Mouse (Mus musculus): ENCODE results near the gene BC029722. TPM values are rescaled to one million over a fixed set of nuclear protein-coding genes. Genes with fewer than 3 reads are reported as not detected.

BC029722 gene
- total RNA-seq (2014; rRNA removed; ENCODE audit: low replicate concordance) = 14.1 and 14.7 TPM in 2 replicates
- polyA plus RNA-seq (2015; fragmentation: Nextera tagmentation; extraction: Ambion mirVana) = 20.9 and 21.4 TPM in 2 replicates

DNA sequence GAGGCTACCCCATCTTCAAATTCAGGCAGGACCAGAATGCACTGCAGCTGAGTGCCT is at the start of gene BC029722:
Gene BC029722, minus strand, starts transcription at position 35 of the 57 bp plus-strand sequence.
- Histone ChIP-seq H3K9me3 (replicated peaks; ENCODE audit: control insufficient read depth, low read length) (no peaks in the 10 kb centered on the region), H3K4me1 (ENCODE audit: control insufficient read depth, insufficient read depth) (peaks cover 8% of the 10 kb centered on the region; the same call in 1 of the 2 replicates), H3K4me3 (ENCODE audit: low read depth, low read length) (peak within 1 kb of the TSS; percentile 88), H3K9ac (replicated peaks; ENCODE audit: low read depth, low read length) (peak within 1 kb of the TSS; percentile 85), H3K36me3 (replicated peaks; ENCODE audit: control insufficient read depth, insufficient read depth, low read length) (peaks cover 42% of the 10 kb centered on the region), H3K27me3 (ENCODE audit: control insufficient read depth, insufficient read depth, low read length) (no peaks in the 10 kb centered on the region), H3K4me2 (ENCODE audit: low read depth, low read length) (peak within 1 kb of the TSS; percentile 72), H3K27ac (ENCODE audit: low read depth) (peak within 1 kb of the TSS; percentile 81)
- TF ChIP-seq EP300 (IDR thresholded peaks at IDR 0.05; ENCODE audit: low read depth) (no peak), CTCF (IDR thresholded peaks at IDR 0.05; ENCODE audit: low read depth) (no peak)
- ATAC-seq (ENCODE audit: insufficient read depth, low read depth) (no peak), DNase-seq (ENCODE audit: low spot score) (no peak)

DNA sequence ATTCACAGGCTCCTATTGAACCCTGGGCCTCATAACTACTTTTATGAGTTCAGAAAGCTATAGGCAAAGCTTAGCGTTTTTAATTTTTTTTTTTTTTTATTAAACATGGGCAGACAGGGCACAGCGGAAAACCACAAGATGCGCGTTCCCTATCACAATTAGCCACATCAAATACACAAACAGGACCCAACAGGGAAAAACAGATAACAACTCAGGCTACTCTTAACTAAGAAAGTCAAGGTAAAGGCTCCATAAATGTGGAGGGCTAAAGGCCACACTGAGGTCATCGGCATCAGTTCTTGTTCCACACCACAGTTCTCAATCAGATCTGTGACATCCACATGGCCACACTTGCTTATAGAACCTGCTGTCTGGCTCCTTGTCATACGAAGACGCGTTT is 49.1 kb upstream of the BC029722 start:
- H3K27me3 ChIP-seq (ENCODE audit: control insufficient read depth, insufficient read depth, low read length) = no peaks in the 10 kb centered on the region
- H3K36me3 ChIP-seq (replicated peaks; ENCODE audit: control insufficient read depth, insufficient read depth, low read length) = peaks cover 15% of the 10 kb centered on the region; the same call in 1 of the 2 replicates
- no peak overlapping the region for H3K9ac ChIP-seq (replicated peaks; ENCODE audit: low read depth, low read length)
- H3K27ac ChIP-seq (ENCODE audit: low read depth) = no peak overlapping the region
- ATAC-seq (ENCODE audit: insufficient read depth, low read depth) (no peak), DNase-seq (ENCODE audit: low spot score) (no peak)
- TF ChIP-seq CTCF (IDR thresholded peaks at IDR 0.05; ENCODE audit: low read depth) = no peak
- TF ChIP-seq EP300 (IDR thresholded peaks at IDR 0.05; ENCODE audit: low read depth) = no peak
- no peak overlapping the region for H3K4me3 ChIP-seq (ENCODE audit: low read depth, low read length)
- H3K4me2 ChIP-seq (ENCODE audit: low read depth, low read length) = no peak overlapping the region
- H3K4me1 ChIP-seq (ENCODE audit: control insufficient read depth, insufficient read depth) = no peaks in the 10 kb centered on the region
- WGBS = 94% methylated on average over 8 of the region's 8 CpGs
- H3K9me3 ChIP-seq (replicated peaks; ENCODE audit: control insufficient read depth, low read length) = no peaks in the 10 kb centered on the region

DNA sequence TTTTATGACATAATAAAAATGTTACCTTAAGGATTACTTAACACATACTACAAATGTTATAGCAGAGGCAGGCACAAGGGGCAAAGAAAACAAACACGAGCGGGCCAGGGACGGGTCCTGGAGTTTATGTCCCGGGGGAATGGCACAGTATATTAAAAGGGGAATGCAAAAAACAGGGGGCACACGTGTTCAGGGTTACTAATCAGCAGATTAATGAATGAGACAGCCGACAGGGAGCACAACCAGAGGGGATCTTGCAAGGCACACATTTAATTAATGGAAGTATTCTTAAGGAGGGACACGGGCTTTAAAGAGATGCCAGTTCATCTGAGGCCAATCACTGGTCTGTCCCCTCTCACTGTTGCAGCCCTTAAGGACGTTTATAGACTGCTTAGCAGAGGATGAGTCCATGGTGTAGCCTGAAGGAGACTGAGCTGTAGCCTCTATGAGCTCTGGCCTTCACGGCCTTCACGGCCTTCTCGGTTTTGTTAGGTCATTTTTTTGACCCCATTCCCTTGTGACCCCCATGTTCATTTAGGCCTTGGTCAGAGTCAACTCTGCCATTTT is 44.2 kb upstream of the BC029722 start:
- DNase-seq (ENCODE audit: low spot score) (no peak), ATAC-seq (ENCODE audit: insufficient read depth, low read depth) (no peak)
- Histone ChIP-seq H3K36me3 (replicated peaks; ENCODE audit: control insufficient read depth, insufficient read depth, low read length) (peaks cover 25% of the 10 kb centered on the region; the same call in 1 of the 2 replicates), H3K4me2 (ENCODE audit: low read depth, low read length) (no peak overlapping the region), H3K4me1 (ENCODE audit: control insufficient read depth, insufficient read depth) (no peaks in the 10 kb centered on the region), H3K4me3 (ENCODE audit: low read depth, low read length) (no peak overlapping the region), H3K27ac (ENCODE audit: low read depth) (no peak overlapping the region), H3K9ac (replicated peaks; ENCODE audit: low read depth, low read length) (no peak overlapping the region), H3K9me3 (replicated peaks; ENCODE audit: control insufficient read depth, low read length) (no peaks in the 10 kb centered on the region), H3K27me3 (ENCODE audit: control insufficient read depth, insufficient read depth, low read length) (no peaks in the 10 kb centered on the region)
- TF ChIP-seq CTCF (IDR thresholded peaks at IDR 0.05; ENCODE audit: low read depth) (no peak), EP300 (IDR thresholded peaks at IDR 0.05; ENCODE audit: low read depth) (no peak)
- WGBS = 80% methylated on average over 11 of the region's 11 CpGs

DNA sequence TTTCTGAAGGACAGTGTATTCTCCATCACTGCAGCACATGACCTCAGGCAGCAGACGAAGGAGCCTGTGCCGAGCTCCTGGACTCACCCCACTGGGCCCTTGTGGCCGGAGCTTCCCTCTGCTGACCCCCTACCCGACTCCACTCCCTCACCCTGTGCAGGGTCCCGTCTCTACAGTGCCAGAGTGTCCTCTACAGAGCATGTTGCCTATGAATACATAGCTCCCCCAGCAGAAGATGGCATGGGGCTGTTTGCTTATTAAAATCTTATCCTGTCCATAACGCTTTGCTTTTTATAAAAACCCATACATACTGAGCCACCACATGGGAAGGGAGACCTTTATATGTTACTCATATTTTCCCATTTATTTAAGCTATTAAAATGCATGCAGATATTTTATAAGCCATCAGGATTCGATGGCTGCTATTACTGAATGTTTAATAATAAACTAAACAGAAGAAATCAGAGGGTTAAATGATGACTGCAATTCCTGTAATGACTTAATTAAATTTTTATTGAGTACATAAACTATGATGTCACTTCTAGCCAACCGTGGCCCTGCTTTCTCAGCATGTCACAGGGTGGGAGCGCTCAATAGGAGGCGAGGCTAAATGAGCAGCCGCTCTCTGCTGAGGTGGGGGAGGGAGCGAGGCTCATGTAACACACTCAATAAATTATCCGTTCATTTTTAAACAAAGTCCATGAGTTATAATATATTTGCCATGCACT is 43.5 kb upstream of the BC029722 start:
- H3K9ac ChIP-seq (replicated peaks; ENCODE audit: low read depth, low read length) = no peak overlapping the region
- no peaks in the 10 kb centered on the region for H3K9me3 ChIP-seq (replicated peaks; ENCODE audit: control insufficient read depth, low read length)
- no peak overlapping the region for H3K4me3 ChIP-seq (ENCODE audit: low read depth, low read length)
- no peak overlapping the region for H3K4me2 ChIP-seq (ENCODE audit: low read depth, low read length)
- TF ChIP-seq CTCF (IDR thresholded peaks at IDR 0.05; ENCODE audit: low read depth) (no peak), EP300 (IDR thresholded peaks at IDR 0.05; ENCODE audit: low read depth) (no peak)
- 85% methylated on average over 13 of the region's 13 CpGs for WGBS
- no peak overlapping the region for H3K27ac ChIP-seq (ENCODE audit: low read depth)
- DNase-seq (ENCODE audit: low spot score) (no peak), ATAC-seq (ENCODE audit: insufficient read depth, low read depth) (no peak)
- no peaks in the 10 kb centered on the region for H3K4me1 ChIP-seq (ENCODE audit: control insufficient read depth, insufficient read depth)
- no peaks in the 10 kb centered on the region for H3K27me3 ChIP-seq (ENCODE audit: control insufficient read depth, insufficient read depth, low read length)
- H3K36me3 ChIP-seq (replicated peaks; ENCODE audit: control insufficient read depth, insufficient read depth, low read length) = peaks cover 26% of the 10 kb centered on the region; the same call in 1 of the 2 replicates

DNA sequence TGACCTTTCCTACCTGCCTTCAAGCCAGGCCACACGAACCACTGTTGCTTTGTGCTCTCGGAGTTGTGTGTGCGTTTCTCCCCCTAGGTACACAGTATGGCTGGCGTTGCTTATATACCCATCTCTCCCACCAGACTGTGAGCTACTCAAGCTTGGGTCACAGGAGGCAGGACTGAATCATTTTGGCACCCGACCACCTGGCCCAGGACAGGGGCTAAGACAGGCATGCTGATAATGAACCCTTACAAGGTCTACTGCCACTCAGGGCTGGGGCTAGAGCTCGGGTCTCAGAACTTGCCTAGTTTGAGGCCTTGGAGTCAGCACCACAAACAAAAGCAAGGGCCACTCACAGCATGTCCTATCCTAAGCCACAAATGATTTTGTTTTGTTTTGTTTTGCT is 42.4 kb upstream of the BC029722 start:
- Histone ChIP-seq H3K9me3 (replicated peaks; ENCODE audit: control insufficient read depth, low read length) (no peaks in the 10 kb centered on the region), H3K27ac (ENCODE audit: low read depth) (no peak overlapping the region), H3K27me3 (ENCODE audit: control insufficient read depth, insufficient read depth, low read length) (no peaks in the 10 kb centered on the region), H3K36me3 (replicated peaks; ENCODE audit: control insufficient read depth, insufficient read depth, low read length) (peaks cover 37% of the 10 kb centered on the region; the same call in 1 of the 2 replicates), H3K4me1 (ENCODE audit: control insufficient read depth, insufficient read depth) (no peaks in the 10 kb centered on the region), H3K9ac (replicated peaks; ENCODE audit: low read depth, low read length) (no peak overlapping the region), H3K4me3 (ENCODE audit: low read depth, low read length) (no peak overlapping the region), H3K4me2 (ENCODE audit: low read depth, low read length) (no peak overlapping the region)
- DNase-seq (ENCODE audit: low spot score) (no peak), ATAC-seq (ENCODE audit: insufficient read depth, low read depth) (no peak)
- no peak for TF ChIP-seq CTCF (IDR thresholded peaks at IDR 0.05; ENCODE audit: low read depth)
- TF ChIP-seq EP300 (IDR thresholded peaks at IDR 0.05; ENCODE audit: low read depth) = no peak
- 86% methylated on average over 6 of the region's 6 CpGs for WGBS

DNA sequence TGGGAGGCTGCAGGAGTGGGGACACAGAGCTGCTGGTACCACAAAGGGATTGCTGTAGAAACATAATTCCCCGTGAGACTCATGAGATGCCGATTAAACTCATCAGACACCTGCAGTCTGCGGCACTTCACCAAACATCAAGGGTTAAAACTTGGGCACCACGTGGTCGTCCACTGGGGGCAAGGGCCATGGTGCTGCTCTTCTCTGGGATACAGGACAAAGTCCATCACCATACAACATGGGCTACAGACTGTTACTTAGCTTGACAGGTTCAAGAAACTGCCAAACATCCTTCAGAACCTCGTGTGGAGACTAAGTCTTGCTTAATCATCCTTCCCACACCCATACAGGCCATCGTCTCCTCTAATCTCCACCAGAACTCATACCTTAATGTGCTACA is 40.9 kb upstream of the BC029722 start:
- no peak for DNase-seq (ENCODE audit: low spot score)
- Histone ChIP-seq H3K27me3 (ENCODE audit: control insufficient read depth, insufficient read depth, low read length) (no peaks in the 10 kb centered on the region), H3K4me3 (ENCODE audit: low read depth, low read length) (no peak overlapping the region), H3K36me3 (replicated peaks; ENCODE audit: control insufficient read depth, insufficient read depth, low read length) (peaks cover 49% of the 10 kb centered on the region), H3K9ac (replicated peaks; ENCODE audit: low read depth, low read length) (no peak overlapping the region), H3K27ac (ENCODE audit: low read depth) (no peak overlapping the region), H3K4me1 (ENCODE audit: control insufficient read depth, insufficient read depth) (no peaks in the 10 kb centered on the region), H3K4me2 (ENCODE audit: low read depth, low read length) (no peak overlapping the region), H3K9me3 (replicated peaks; ENCODE audit: control insufficient read depth, low read length) (no peaks in the 10 kb centered on the region)
- TF ChIP-seq CTCF (IDR thresholded peaks at IDR 0.05; ENCODE audit: low read depth) (no peak), EP300 (IDR thresholded peaks at IDR 0.05; ENCODE audit: low read depth) (no peak)
- WGBS = 79% methylated on average over 7 of the region's 7 CpGs
- no peak for ATAC-seq (ENCODE audit: insufficient read depth, low read depth)

Data from heart, postnatal 0 days (tissue).